Mouse (Mus musculus) kidney, postnatal 4 days (tissue): ENCODE results near the gene Mitd1.

Experiments
- DNase-seq, 2 experiments: peaks; one replicate each; pipeline ENCODE4 v3.0.0; 2021; ENCODE audit warnings: mixed read lengths in 2 of 2

Mitd1 gene

GRCm38 (mm10) chr1:37890025-37890652 is at the start of gene Mitd1, which contains the start of gene Mrpl30:
Gene Mitd1, minus strand, starts transcription at chr1:37890411.
Gene Mrpl30, plus strand, starts transcription at chr1:37890477.
- DNase-seq, result peak; percentile 92 to 94

GRCm38 (mm10) chr1:37931806-37932205 is 41.6 kb upstream of the Mitd1 start:
- DNase-seq, result peak; percentile 39 to 45

GRCm38 (mm10) chr1:37925971-37926370 is 35.8 kb upstream of the Mitd1 start:
- DNase-seq, result no peak

GRCm38 (mm10) chr1:37922536-37922935 is 32.3 kb upstream of the Mitd1 start:
- no peak for DNase-seq

GRCm38 (mm10) chr1:37918096-37918495 is 27.9 kb upstream of the Mitd1 start:
- DNase-seq, result no peak

GRCm38 (mm10) chr1:37917666-37918065 is 27.5 kb upstream of the Mitd1 start:
- no peak for DNase-seq

GRCm38 (mm10) chr1:37916393-37916792 is 26.2 kb upstream of the Mitd1 start, which contains the start of gene Lyg2:
Gene Lyg2, minus strand, starts transcription at chr1:37916493.
- no peak for DNase-seq

GRCm38 (mm10) chr1:37912751-37913150 is 22.5 kb upstream of the Mitd1 start:
- DNase-seq, result no peak

- DNase-seq, result peak; percentile 55 to 61
These were observed 13.0 kb upstream of the Mitd1 start for GRCm38 (mm10) chr1:37903178-37903577.

- DNase-seq, result no peak
These were observed 10.1 kb upstream of the Mitd1 start for GRCm38 (mm10) chr1:37900288-37900687.

GRCm38 (mm10) chr1:37899816-37900215 is 9.6 kb upstream of the Mitd1 start:
- no peak for DNase-seq

- no peak for DNase-seq
These were observed 4.4 kb upstream of the Mitd1 start for GRCm38 (mm10) chr1:37894606-37895005.

- no peak for DNase-seq
These were observed 1.2 kb upstream of the Mitd1 start for GRCm38 (mm10) chr1:37891400-37891799.

GRCm38 (mm10) chr1:37889206-37889605 is 1.0 kb downstream of the Mitd1 start:
- no peak for DNase-seq

- peak in 1 of 2 experiments; percentile 10 for DNase-seq
These were observed 5.8 kb downstream of the Mitd1 start for GRCm38 (mm10) chr1:37884451-37884850.

GRCm38 (mm10) chr1:37883411-37883810 is 6.8 kb downstream of the Mitd1 start:
- no peak for DNase-seq

GRCm38 (mm10) chr1:37877736-37878460 is 12.3 kb downstream of the Mitd1 start:
- DNase-seq, result no peak

- DNase-seq, result no peak
These were observed 17.1 kb downstream of the Mitd1 start for GRCm38 (mm10) chr1:37873157-37873556.

GRCm38 (mm10) chr1:37872131-37873067 is 17.8 kb downstream of the Mitd1 start:
- DNase-seq, result peak; percentile 89 to 91

GRCm38 (mm10) chr1:37871704-37872103 is 18.5 kb downstream of the Mitd1 start, which contains the start of gene Lipt1:
Gene Lipt1, plus strand, starts transcription at chr1:37871738.
- no peak for DNase-seq

- no peak for DNase-seq
These were observed 20.8 kb downstream of the Mitd1 start for GRCm38 (mm10) chr1:37869362-37869761.

GRCm38 (mm10) chr1:37868640-37869039 is 21.6 kb downstream of the Mitd1 start:
- DNase-seq, result no peak
